Mouse (Mus musculus) cerebellum, adult 2 months (tissue): ENCODE measurements around the gene Rab22a.

ENCODE experiments used
- CTCF ChIP-seq: fragments of 200-500 bp; IDR thresholded peaks from 2 replicates; pipeline ENCODE4 v1.5.1; 2011; ENCODE audit warnings: low read depth, mild to moderate bottlenecking, control low read depth, low read length, moderate library complexity, borderline replicate concordance; ENCODE audit not compliant: insufficient read depth
- POLR2A ChIP-seq: fragments of 200-500 bp; IDR thresholded peaks from 2 replicates; pipeline ENCODE4 v1.6.1; 2011; ENCODE audit warnings: low read length, control low read depth, borderline replicate concordance; ENCODE audit not compliant: insufficient read depth

DNA sequence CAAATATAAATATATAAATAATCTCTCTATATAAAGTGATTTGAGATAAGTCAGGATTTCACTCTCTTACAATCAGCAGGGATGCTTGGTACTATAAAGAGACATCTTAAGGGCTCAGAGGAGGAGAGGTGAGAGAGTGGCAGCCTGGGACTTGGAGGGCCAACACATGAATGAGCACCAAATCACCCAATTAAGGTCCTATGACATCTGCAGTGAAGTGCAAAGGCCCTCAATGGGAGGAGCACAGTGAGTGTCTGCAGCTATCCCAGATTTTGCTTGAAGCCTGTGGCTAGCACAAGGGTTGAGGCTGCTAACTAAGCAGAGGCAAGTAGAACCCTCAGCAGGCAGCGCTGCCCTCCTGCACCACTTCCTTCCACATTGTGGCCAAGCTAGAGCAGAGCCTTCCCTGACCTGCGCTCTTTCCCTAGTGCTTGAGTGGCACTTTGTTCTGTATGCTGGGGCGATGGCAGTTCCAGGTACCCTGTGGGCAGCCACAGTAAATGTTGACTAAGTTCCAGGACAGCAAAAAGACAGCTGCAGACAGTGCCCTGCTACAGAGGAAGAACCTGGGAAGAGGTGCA is 26.3 kb downstream of the Rab22a start:
- TF ChIP-seq POLR2A = no peak
- no peak for TF ChIP-seq CTCF
